Mouse (Mus musculus) limb, embryonic 10.5 days (tissue): ENCODE results near the gene Irak2. TPM values are rescaled to one million over a fixed set of nuclear protein-coding genes. Genes with fewer than 3 reads are reported as not detected.

Experiments used
- DNase-seq: peaks from one replicate; pipeline ENCODE4 v3.0.0-alpha.2; 2017; ENCODE audit warnings: low spot score
- H3K27ac ChIP-seq: fragments of 300-500 bp; sonication (generic); 2 replicates; pipeline ENCODE4 v1.5.1; 2016; ENCODE audit warnings: mild to moderate bottlenecking
- H3K27me3 ChIP-seq: fragments of 300-500 bp; sonication (generic); 2 replicates; pipeline ENCODE4 v1.6.1; 2016; ENCODE audit warnings: low read depth, mild to moderate bottlenecking; ENCODE audit not compliant: poor library complexity, severe bottlenecking
- H3K36me3 ChIP-seq: fragments of 300-500 bp; sonication (generic); 2 replicates; pipeline ENCODE4 v1.6.1; 2016; ENCODE audit warnings: mild to moderate bottlenecking, moderate library complexity
- H3K4me1 ChIP-seq: fragments of 300-500 bp; sonication (generic); 2 replicates; pipeline ENCODE4 v1.6.1; 2016
- H3K4me3 ChIP-seq: fragments of 300-500 bp; sonication (generic); 2 replicates; pipeline ENCODE4 v1.5.1; 2016; ENCODE audit warnings: mild to moderate bottlenecking, moderate library complexity
- H3K9me3 ChIP-seq: fragments of 300-500 bp; sonication (generic); replicated peaks from 2 replicates; pipeline ENCODE4 v1.6.1; 2016; ENCODE audit warnings: mild to moderate bottlenecking
- WGBS: fragments of 180-500 bp; shearing (Covaris S2); methylation state at CpG from one replicate; pipeline ENCODE4 v1.1.7; 2016; 5-methylcytosine and 5-hydroxymethylcytosine counted together
- polyA plus RNA-seq: library from polyadenylated mRNA; unstranded; fragments of >200 nt; fragmentation: Nextera tagmentation; extraction: Ambion mirVana; gene quantifications from 2 replicates; pipeline ENCODE4 v1.2.1, GENCODE M21; 2016

The Irak2 gene
- polyA plus RNA-seq, 1 experiment from 2014 or later = 4.5 TPM

- no peak for DNase-seq
- H3K4me3 ChIP-seq = no peak overlapping the region
- no peaks in the 10 kb centered on the region for H3K27me3 ChIP-seq
- H3K36me3 ChIP-seq = no peaks in the 10 kb centered on the region
- peaks cover 6% of the 10 kb centered on the region; the same call in 1 of the 2 replicates for H3K4me1 ChIP-seq
- H3K27ac ChIP-seq = no peak overlapping the region
- no peaks in the 10 kb centered on the region for H3K9me3 ChIP-seq
- WGBS = 86% methylated on average over 14 of the region's 14 CpGs
Observed at GRCm38 (mm10) chr6:113678246-113679012, 40.2 kb downstream of the Irak2 start.

- DNase-seq = no peak
- WGBS = 78% methylated on average over 9 of the region's 9 CpGs
- Histone ChIP-seq H3K27me3 (no peaks in the 10 kb centered on the region), H3K36me3 (no peaks in the 10 kb centered on the region), H3K4me3 (no peak overlapping the region), H3K4me1 (peaks cover 6% of the 10 kb centered on the region; the same call in 1 of the 2 replicates), H3K9me3 (no peaks in the 10 kb centered on the region), H3K27ac (no peak overlapping the region)
Observed at GRCm38 (mm10) chr6:113679993-113680566, 41.8 kb downstream of the Irak2 start.

- WGBS = 15% methylated on average over 4 of the region's 4 CpGs
Observed at GRCm38 (mm10) chr6:113681271-113681670, 43.0 kb downstream of the Irak2 start.

GRCm38 (mm10) chr6:113683081-113683825 lies 45.0 kb downstream of the Irak2 start:
- DNase-seq = no peak
- 85% methylated on average over 10 of the region's 10 CpGs for WGBS
- Histone ChIP-seq H3K9me3 (no peaks in the 10 kb centered on the region), H3K27me3 (no peaks in the 10 kb centered on the region), H3K27ac (no peak overlapping the region), H3K36me3 (no peaks in the 10 kb centered on the region), H3K4me3 (no peak overlapping the region), H3K4me1 (peaks cover 7% of the 10 kb centered on the region)

More at GRCm38 (mm10) chr6:113681271-113681670, 43.0 kb downstream of the Irak2 start:
- Histone ChIP-seq H3K9me3 (no peaks in the 10 kb centered on the region), H3K4me3 (no peak overlapping the region), H3K27ac (no peak overlapping the region), H3K36me3 (no peaks in the 10 kb centered on the region), H3K27me3 (no peaks in the 10 kb centered on the region), H3K4me1 (peaks cover 6% of the 10 kb centered on the region; the same call in 1 of the 2 replicates)
- peak; percentile 88 for DNase-seq

GRCm38 (mm10) chr6:113686551-113687125 lies 48.4 kb downstream of the Irak2 start:
- Histone ChIP-seq H3K4me1 (peaks cover 29% of the 10 kb centered on the region), H3K27me3 (no peaks in the 10 kb centered on the region), H3K4me3 (no peak overlapping the region), H3K27ac (peak overlapping the region; percentile 67), H3K9me3 (no peaks in the 10 kb centered on the region), H3K36me3 (no peaks in the 10 kb centered on the region)
- no peak for DNase-seq
- WGBS = 43% methylated on average over 8 of the region's 8 CpGs

GRCm38 (mm10) chr6:113690008-113690399 lies 51.7 kb downstream of the Irak2 start:
- H3K27me3 ChIP-seq = no peaks in the 10 kb centered on the region
- peak; percentile 79 for DNase-seq
- 6% methylated on average over 7 of the region's 7 CpGs for WGBS
- H3K4me1 ChIP-seq = peaks cover 46% of the 10 kb centered on the region
- peak overlapping the region; percentile 94 for H3K27ac ChIP-seq
- H3K9me3 ChIP-seq = no peaks in the 10 kb centered on the region
- peak overlapping the region; percentile 43 for H3K4me3 ChIP-seq
- peaks cover 13% of the 10 kb centered on the region for H3K36me3 ChIP-seq

- peak; percentile 79 for DNase-seq
- H3K27me3 ChIP-seq = no peaks in the 10 kb centered on the region
- peaks cover 13% of the 10 kb centered on the region for H3K36me3 ChIP-seq
- peak overlapping the region; percentile 94 for H3K27ac ChIP-seq
- 6% methylated on average over 14 of the region's 14 CpGs for WGBS
- H3K4me1 ChIP-seq = peaks cover 51% of the 10 kb centered on the region
- peak overlapping the region; percentile 43 for H3K4me3 ChIP-seq
- H3K9me3 ChIP-seq = no peaks in the 10 kb centered on the region
Observed at GRCm38 (mm10) chr6:113690400-113691083, 52.3 kb downstream of the Irak2 start.

GRCm38 (mm10) chr6:113691084-113691462 lies 52.8 kb downstream of the Irak2 start:
- 70% methylated on average over 4 of the region's 4 CpGs for WGBS
- peak overlapping the region; percentile 94 for H3K27ac ChIP-seq

GRCm38 (mm10) chr6:113692661-113693133 lies 54.4 kb downstream of the Irak2 start:
- H3K9me3 ChIP-seq = no peaks in the 10 kb centered on the region
- H3K4me1 ChIP-seq = peaks cover 55% of the 10 kb centered on the region
- no peak overlapping the region for H3K4me3 ChIP-seq
- WGBS = 85% methylated on average over 5 of the region's 5 CpGs
- H3K27me3 ChIP-seq = no peaks in the 10 kb centered on the region
- 0 out of 2 replicates have a peak overlapping the region, but pooled peaks have one; percentile 56 for H3K27ac ChIP-seq
- no peak for DNase-seq
- H3K36me3 ChIP-seq = peaks cover 13% of the 10 kb centered on the region

More at GRCm38 (mm10) chr6:113691084-113691462, 52.8 kb downstream of the Irak2 start:
- H3K36me3 ChIP-seq = peaks cover 13% of the 10 kb centered on the region
- H3K27me3 ChIP-seq = no peaks in the 10 kb centered on the region
- H3K9me3 ChIP-seq = no peaks in the 10 kb centered on the region
- DNase-seq = no peak
- peak overlapping the region; percentile 43 for H3K4me3 ChIP-seq
- peaks cover 56% of the 10 kb centered on the region for H3K4me1 ChIP-seq

GRCm38 (mm10) chr6:113693377-113693776 lies 55.1 kb downstream of the Irak2 start:
- Histone ChIP-seq H3K27me3 (no peaks in the 10 kb centered on the region), H3K4me1 (peaks cover 61% of the 10 kb centered on the region), H3K4me3 (no peak overlapping the region)

GRCm38 (mm10) chr6:113695203-113695602 lies 56.9 kb downstream of the Irak2 start:
- DNase-seq = no peak
- Histone ChIP-seq H3K4me3 (no peak overlapping the region), H3K27ac (peak overlapping the region; percentile 91; the same call in 1 of the 2 replicates), H3K27me3 (no peaks in the 10 kb centered on the region), H3K36me3 (peaks cover 24% of the 10 kb centered on the region), H3K4me1 (peaks cover 64% of the 10 kb centered on the region), H3K9me3 (no peaks in the 10 kb centered on the region)
- WGBS = 71% methylated on average over 1 of the region's 1 CpGs

More at GRCm38 (mm10) chr6:113693377-113693776, 55.1 kb downstream of the Irak2 start:
- peaks cover 13% of the 10 kb centered on the region for H3K36me3 ChIP-seq
- DNase-seq = no peak
- WGBS = 93% methylated on average over 5 of the region's 5 CpGs
- H3K27ac ChIP-seq = 0 out of 2 replicates have a peak overlapping the region, but pooled peaks have one; percentile 3
- no peaks in the 10 kb centered on the region for H3K9me3 ChIP-seq
